Mouse (Mus musculus) right cerebral cortex, postnatal 10 days (tissue): ENCODE measurements around the gene Gxylt1.
"Not testable (repeated sequence)": the region's sequence is repeated elsewhere in the genome, so short reads cannot be mapped to it uniquely, and the experiment has no call there.

Source experiments
- DNase-seq, 2 experiments: peaks; one replicate each; pipeline ENCODE4 v3.0.0; 2021; ENCODE audit warnings: low spot score in 2 of 2

Gene Gxylt1

DNA sequence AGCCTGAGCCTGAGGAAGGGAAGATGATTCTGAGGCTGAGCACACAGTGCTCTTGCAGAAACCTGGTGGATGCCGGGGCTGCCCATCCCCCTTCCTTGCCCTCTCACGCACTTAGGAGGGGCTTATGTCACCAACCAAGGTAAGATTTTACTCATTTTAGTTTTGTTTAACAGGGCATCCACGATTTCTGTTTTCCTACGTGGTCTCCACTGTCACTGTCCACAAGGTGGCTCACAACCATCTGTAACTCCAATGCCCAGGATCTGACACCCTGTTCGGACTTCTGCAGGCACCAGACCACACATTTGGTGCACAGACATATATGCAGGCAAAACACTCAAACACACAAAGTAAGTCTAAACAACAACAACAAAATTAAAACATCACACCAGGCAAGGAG, 12.2 kb downstream of the Gxylt1 start:
- DNase-seq = no peak

- DNase-seq = no peak
These were observed 12.7 kb downstream of the Gxylt1 start for GRCm38 (mm10) chr15:93262274-93262673.

- DNase-seq = no peak
These were observed 15.0 kb downstream of the Gxylt1 start for GRCm38 (mm10) chr15:93259933-93260332.

DNA sequence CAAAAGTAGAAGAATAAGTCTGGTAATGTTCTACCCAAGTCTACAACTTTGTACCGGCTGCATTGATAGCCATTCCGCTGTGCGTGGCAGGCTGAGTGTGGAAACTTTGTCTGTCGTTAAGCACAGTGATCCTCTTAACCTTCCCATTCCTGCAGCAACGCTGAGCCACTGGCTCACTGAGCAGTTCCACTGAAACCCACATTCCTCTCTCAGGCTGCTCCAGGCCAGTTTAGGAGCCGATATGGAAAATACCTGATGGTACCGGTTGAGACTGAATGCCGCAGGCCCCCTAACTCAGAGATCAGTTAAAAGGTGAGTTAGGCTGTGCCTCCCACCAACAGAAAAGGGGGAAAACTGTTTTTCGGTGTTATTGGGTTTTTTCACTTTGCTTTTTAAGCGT, 19.7 kb downstream of the Gxylt1 start:
- DNase-seq = no peak

DNA sequence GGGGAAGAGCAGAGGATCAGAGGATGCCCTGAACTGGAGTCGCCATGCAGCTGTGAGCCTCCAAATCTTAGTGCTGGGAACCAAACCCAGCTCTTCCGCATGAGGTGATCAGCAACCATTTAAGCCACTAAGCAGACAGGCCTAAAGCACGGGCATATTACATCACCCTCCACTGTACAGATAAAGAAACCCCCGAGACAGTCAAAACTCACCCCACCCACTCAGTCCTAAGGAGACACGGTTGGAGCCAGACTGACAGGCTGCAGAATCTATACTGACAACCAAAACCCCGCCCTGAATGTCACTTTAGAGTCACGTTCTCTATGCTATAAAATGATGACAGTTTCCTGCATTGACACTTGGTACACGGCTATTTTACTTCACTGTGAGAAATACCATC, 21.8 kb downstream of the Gxylt1 start:
- DNase-seq = no peak

- DNase-seq = no peak
These were observed 22.6 kb downstream of the Gxylt1 start for GRCm38 (mm10) chr15:93252396-93252795.

DNA sequence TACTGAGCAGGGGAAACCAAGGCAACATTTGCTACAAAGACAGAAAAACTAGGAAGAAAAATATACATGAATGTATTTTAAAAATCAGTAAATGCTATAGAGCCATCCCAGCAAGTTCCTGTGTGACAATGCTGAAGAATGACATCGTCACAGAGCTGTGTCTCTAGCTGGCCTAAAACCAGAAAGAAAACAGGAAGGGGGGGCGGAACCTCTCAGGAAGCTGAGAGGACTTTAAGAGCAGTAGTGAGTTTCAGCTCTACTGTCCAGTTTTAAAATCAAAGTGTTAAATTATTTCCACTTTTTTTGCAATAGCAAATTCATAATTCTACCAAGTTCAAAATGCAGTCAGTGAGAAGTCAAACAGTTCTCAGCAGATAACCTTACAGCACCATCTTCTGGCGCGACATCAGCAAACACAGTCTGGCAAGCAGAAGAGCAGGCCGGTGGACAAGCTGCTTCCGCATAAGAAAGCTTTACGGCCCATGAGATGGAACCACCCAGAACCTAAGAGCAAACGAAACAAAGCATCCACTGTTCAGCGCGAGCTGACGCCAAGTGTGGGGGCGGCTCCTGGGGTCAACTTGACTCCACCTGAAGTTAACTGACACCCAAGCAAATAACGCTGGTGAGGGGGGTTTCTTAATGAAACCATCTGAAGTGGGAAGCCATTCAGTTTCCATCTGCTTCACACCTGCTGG, 23.3 kb downstream of the Gxylt1 start:
- DNase-seq = peak; percentile 68 to 70

- no peak for DNase-seq
These were observed 31.8 kb downstream of the Gxylt1 start for GRCm38 (mm10) chr15:93243202-93243601.

DNA sequence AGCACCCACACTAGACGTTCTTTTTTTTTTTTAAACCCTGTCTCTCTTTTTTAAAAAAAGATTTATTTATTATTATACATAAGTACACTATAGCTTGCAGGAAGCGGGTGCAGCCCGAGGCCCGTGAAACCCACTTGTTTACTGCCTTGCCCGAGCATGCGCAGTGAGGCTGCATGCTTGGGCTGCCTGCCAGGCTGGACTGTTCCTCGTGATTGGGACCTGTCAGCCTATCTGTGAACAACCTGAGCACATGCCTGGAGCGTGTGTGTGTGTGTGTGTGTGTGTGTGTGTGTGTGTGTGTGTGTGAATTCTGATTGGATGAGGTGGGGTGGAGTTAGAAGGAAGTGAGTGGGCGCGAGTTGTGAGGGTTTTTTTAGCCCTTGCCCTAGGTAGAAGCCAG, 38.5 kb downstream of the Gxylt1 start:
- DNase-seq = not testable (repeated sequence)

- no peak for DNase-seq
These were observed 46.0 kb downstream of the Gxylt1 start for GRCm38 (mm10) chr15:93229028-93229427.

DNA sequence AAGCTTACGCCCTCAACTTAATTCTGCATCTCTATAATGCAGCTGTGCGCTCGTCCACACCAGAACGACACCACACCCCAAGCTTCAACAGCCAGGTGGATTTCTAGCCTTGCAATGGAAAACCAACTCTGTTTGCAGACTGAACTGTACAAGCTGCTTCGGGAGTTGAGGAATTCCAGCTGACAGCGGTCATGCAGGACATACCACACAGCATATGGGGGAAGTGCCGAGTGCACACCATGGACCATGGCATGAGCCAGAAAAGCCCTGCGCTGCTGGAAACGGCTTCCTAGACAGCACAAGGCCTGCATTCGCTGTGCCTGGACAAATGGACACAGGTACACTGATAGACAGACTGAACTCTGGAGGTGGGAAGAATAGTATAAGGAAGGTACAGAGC, 46.6 kb downstream of the Gxylt1 start:
- no peak for DNase-seq

DNA sequence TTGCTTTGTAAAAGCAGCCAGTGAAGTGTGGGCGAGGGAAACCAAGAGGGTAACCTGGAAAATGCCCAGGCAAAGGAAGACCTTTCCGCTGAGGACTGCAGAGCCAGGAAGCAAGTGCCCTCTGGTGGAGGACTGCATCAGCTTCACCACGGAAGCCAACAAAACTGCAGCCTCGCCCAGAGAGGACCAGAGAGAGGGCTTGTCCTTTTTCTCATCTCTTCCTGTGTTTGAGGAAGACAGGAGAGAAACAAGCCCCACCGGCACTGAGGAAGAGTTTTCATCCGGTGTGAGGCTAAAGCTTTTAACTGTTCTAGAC, 47.3 kb downstream of the Gxylt1 start:
- DNase-seq = peak; percentile 56 to 69

DNA sequence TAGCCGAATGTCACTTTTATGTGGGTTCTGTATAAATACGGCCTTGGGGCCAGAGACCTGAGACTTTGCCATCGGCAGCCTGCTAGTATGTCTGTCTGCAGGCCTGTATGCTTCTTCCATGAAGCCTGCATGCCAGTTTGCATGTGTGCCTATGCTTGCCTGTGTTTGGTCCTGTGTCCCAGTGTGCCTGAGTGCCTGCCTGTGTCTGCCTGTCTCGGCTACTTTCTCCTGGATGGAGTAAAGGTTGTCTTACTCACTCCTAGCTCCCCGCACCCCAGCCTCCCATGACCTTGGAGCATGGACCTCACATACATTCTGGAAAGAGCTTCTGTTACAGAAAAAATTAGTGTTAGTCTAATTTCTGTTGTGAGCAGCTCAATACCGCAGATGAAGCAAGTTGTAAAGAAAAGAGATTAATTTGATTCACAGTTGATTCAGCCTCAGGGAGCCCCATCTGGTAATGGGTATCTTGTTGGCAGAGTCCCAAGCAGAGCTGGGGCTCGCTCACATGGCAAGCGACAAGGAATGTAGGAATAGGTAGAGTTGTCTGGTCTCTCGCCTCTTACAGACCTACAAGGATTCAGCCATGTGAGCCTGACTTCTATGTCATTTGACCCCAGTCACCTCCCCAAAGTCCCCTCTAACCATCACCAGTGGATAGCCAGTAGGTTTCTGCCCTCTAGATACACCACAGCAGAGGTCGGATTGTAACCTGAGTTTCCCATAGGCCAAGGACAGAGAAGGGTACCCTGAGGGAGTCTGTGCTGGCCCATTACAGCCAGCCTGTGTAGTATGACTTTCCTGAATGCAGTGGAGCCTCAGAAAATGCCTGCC, 47.8 kb downstream of the Gxylt1 start:
- DNase-seq = no peak

DNA sequence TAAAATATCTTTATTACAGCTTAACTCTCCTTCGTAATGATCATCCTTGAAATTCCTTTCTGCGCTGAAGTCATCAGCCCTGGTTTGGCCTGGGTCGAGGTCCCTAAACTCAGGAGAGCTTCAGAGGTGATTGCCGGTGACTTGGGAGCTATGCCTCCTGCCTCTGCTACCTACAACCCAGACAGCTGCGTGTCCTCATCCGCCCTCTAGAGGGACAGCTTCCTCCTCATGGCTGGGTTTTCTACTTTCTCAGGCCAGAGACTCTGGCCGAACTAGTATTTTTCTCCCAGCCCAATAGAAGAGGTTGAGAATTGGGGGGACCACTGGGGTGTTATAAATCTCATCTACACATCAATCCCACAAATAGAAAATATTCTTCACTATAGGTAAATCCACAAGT, 52.5 kb downstream of the Gxylt1 start:
- no peak for DNase-seq

GRCm38 (mm10) chr15:93212617-93213016, 62.4 kb downstream of the Gxylt1 start:
- DNase-seq = no peak

DNA sequence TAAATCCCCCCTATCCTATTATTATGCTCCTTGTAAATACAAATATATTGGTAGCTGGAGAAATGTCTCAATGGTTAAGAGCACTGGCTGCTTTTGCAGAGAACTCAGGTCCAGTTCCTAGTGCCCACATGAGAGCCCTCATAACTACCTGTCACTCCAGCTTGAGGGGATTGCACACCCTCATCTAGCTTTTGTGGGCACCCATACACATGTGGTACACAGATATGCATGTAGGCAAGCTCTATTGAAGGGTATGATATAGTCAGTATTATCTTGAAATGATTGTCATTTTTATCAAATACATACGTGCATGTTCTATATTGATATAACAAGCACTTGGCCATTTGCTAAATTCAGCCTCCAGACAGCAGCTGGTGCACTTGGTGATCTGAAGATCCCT, 70.1 kb downstream of the Gxylt1 start:
- no peak for DNase-seq

DNA sequence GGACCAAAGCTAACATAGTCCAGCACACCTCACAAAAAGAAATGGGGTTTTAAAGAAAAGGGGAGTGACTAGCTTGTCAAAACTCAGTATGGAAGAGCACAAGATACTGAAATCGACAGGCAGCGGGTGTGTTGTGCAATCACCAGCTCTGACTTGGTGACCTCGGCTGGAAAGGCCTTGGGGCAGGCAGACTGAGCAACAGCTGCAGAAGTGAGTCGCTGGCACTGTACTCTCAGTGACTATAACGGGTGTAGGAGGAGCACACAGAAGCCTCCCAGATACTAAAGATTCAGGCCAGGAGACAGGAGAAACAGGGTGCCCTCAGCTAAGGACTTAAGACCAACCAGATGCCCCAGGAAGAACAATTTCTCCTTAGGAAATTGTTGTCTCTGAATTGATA, 73.0 kb downstream of the Gxylt1 start:
- no peak for DNase-seq

DNA sequence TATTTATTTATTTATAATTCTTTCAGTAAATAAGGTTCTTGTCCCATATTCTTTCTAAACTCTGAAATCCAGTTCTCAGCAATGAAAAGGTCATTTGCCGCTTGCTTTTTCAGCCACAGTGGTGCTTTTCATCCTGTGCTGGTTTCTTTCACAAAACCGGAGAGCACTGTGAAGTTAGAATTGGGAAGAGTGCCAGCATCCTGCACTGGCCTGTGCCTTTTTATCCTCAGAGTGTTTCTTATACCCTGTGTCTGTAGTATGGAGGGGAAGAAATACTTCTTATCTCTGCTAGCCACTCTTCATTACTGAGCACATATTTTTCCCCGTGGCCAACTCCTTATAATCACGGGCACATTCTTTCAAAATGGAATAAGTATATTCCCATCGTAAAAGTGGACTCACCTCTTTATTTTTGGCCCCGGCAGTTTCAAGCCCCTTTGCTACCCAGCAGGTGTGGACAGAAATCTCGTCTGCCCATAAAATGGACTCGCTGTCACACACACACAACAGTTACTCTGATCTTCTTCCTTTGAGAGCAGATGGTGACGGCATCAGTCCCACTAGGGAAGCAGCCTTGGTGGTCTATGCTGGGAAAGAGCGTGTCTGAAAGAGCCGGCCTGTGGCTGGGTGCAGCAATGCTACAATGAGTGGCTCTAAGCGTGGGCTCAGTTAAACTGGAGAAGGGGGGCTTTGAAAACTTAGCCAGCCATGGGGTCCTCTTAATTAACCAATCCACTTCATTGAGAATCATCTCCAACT, 83.4 kb downstream of the Gxylt1 start:
- DNase-seq = peak; percentile 38 to 43
